Mouse (Mus musculus): ENCODE data around the gene Nrp2. TPM values are rescaled to one million over a fixed set of nuclear protein-coding genes. Genes with fewer than 3 reads are reported as not detected.

The Nrp2 gene
- polyA plus RNA-seq, 1 experiment from 2014 or later: 28.0 TPM

DNA sequence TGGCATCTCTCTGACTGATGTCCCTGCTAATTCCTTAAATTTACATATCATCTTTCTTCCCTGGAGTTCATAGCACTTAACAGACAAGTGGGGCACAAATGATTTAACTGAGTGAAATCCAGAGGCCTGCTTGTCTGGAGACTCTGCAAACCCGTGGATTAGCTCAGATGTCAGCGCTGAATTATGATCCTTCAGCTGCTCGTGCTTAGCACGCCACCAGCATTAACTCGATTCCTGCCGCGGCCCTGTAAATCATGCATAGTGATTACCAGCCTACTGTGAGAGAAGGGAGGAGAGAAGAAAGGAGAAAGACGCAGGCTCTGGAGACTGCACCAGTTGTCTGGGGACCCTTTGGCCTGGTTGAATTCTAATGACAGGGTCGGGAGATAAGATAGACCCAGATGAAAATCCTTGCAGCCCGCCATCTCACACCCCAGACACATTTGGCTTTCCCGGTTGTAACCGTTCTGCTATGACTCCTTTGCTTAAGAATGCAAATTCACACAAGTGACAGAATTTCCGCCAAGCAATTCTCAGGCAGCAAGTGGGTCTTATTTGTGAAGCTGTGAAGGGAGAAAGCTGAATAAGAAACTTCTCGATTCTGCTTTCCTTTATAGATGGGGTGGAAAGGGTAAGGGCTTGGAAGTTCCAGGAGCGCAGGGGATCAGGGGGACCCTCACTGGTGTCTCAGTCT, 77.1 kb downstream of the Nrp2 start:
- Histone ChIP-seq H3K4me1 (peaks cover 12% of the 10 kb centered on the region; the same call in 1 of the 2 replicates), H3K36me3 (no peaks in the 10 kb centered on the region; the same call in none of the 2 replicates), H3K4me2 (no peak overlapping the region), H3K27me3 (replicated peaks) (no peaks in the 10 kb centered on the region), H3K27ac (no peak overlapping the region), H3K9ac (no peak overlapping the region), H3K4me3 (replicated peaks) (no peak overlapping the region), H3K9me3 (no peaks in the 10 kb centered on the region)
- no peak for ATAC-seq (ENCODE audit: insufficient read depth, low FRiP score, low read depth)
- 30% methylated on average over 15 of the region's 15 CpGs for WGBS

GRCm38 (mm10) chr1:62782155-62782554, 79.1 kb downstream of the Nrp2 start:
- Histone ChIP-seq H3K27ac (no peak overlapping the region), H3K9ac (no peak overlapping the region), H3K4me2 (no peak overlapping the region), H3K36me3 (no peaks in the 10 kb centered on the region; the same call in 1 of the 2 replicates), H3K4me1 (peaks cover 9% of the 10 kb centered on the region; the same call in 1 of the 2 replicates), H3K9me3 (no peaks in the 10 kb centered on the region), H3K27me3 (replicated peaks) (no peaks in the 10 kb centered on the region), H3K4me3 (replicated peaks) (no peak overlapping the region)
- no peak for ATAC-seq (ENCODE audit: insufficient read depth, low FRiP score, low read depth)
- 100% methylated on average over 2 of the region's 2 CpGs for WGBS

DNA sequence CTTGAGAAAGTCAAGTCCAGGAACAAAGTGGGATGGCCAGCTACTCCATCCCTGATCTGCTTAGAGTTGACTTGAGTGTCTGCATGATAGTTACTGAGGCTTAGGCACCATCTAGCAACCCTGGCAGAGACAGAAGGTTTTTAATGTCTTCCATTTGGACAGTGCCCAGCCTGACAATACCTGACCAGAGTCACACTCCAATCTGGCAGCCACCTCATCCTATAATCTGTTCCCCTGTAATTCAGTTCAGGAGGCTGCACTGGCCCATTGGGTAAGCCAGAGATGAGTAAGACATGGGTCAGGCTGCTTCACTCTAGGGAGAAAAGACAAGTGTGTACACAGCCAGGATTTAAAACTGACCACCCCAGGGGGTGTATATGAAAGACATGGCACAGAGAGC, 79.5 kb downstream of the Nrp2 start:
- Histone ChIP-seq H3K9ac (no peak overlapping the region), H3K4me3 (replicated peaks) (no peak overlapping the region), H3K4me1 (peaks cover 5% of the 10 kb centered on the region; the same call in 1 of the 2 replicates), H3K4me2 (no peak overlapping the region), H3K27ac (no peak overlapping the region), H3K9me3 (no peaks in the 10 kb centered on the region), H3K36me3 (no peaks in the 10 kb centered on the region; the same call in 1 of the 2 replicates), H3K27me3 (replicated peaks) (no peaks in the 10 kb centered on the region)
- no peak for ATAC-seq (ENCODE audit: insufficient read depth, low FRiP score, low read depth)

- no peak overlapping the region for H3K9ac ChIP-seq
- H3K27ac ChIP-seq: no peak overlapping the region
- ATAC-seq (ENCODE audit: insufficient read depth, low FRiP score, low read depth): no peak
- H3K4me2 ChIP-seq: no peak overlapping the region
- H3K36me3 ChIP-seq: no peaks in the 10 kb centered on the region; the same call in 1 of the 2 replicates
- WGBS: 79% methylated on average over 18 of the region's 18 CpGs
- no peaks in the 10 kb centered on the region for H3K9me3 ChIP-seq
- H3K4me3 ChIP-seq (replicated peaks): no peak overlapping the region
- H3K27me3 ChIP-seq (replicated peaks): no peaks in the 10 kb centered on the region
- H3K4me1 ChIP-seq: no peaks in the 10 kb centered on the region
Measured at GRCm38 (mm10) chr1:62783354-62784083, 80.4 kb downstream of the Nrp2 start.

- no peaks in the 10 kb centered on the region; the same call in 1 of the 2 replicates for H3K36me3 ChIP-seq
- H3K4me2 ChIP-seq: no peak overlapping the region
- ATAC-seq (ENCODE audit: insufficient read depth, low FRiP score, low read depth): no peak
- WGBS: 60% methylated on average over 5 of the region's 5 CpGs
- no peak overlapping the region for H3K27ac ChIP-seq
- no peaks in the 10 kb centered on the region for H3K9me3 ChIP-seq
- H3K4me1 ChIP-seq: no peaks in the 10 kb centered on the region
- H3K9ac ChIP-seq: no peak overlapping the region
- H3K4me3 ChIP-seq (replicated peaks): no peak overlapping the region
- no peaks in the 10 kb centered on the region for H3K27me3 ChIP-seq (replicated peaks)
Measured at GRCm38 (mm10) chr1:62784084-62784392, 81.0 kb downstream of the Nrp2 start.

DNA sequence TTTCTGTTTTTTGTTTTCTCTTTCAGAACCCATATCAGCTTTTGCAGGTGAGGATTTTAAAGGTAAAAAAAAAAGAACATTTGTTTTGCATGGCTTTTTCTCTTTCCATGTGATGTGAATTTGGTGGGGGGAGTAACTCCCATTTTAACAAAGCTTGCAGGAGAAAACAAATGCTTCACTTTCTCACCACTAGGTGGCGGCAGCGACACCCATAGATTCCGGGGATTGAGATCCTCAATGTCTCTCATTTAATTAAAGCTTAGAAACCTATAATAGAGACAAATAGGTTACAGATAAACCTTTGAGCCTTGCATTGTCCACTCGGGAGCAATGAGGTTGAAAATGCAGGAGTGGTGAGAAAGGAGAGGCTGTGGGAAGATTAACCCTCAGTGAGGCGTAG, 83.2 kb downstream of the Nrp2 start:
- no peaks in the 10 kb centered on the region for H3K27me3 ChIP-seq (replicated peaks)
- ATAC-seq (ENCODE audit: insufficient read depth, low FRiP score, low read depth): no peak
- H3K36me3 ChIP-seq: no peaks in the 10 kb centered on the region; the same call in 1 of the 2 replicates
- no peaks in the 10 kb centered on the region for H3K4me1 ChIP-seq
- 24% methylated on average over 5 of the region's 5 CpGs for WGBS
- no peaks in the 10 kb centered on the region for H3K9me3 ChIP-seq
- H3K4me2 ChIP-seq: no peak overlapping the region
- no peak overlapping the region for H3K9ac ChIP-seq
- H3K27ac ChIP-seq: no peak overlapping the region
- no peak overlapping the region for H3K4me3 ChIP-seq (replicated peaks)

DNA sequence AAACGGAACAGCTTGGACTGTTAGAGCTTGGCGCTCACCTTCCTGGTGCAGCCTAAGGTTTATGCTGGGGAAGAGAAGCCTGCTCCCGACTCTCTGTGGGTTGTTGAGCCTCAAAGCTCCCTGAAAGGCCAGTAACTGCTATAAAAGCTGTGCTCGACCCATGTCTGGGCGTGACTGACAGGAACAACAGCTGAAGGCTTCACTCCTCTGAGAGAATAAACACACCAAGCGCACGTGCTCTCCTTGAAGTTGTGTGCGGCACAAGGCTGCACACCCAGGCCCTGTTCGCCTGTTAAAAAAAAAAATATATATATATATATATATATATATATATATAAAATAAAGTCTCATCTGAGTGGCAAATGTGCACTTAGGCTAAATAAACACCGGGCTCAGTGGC, 84.5 kb downstream of the Nrp2 start:
- H3K27ac ChIP-seq: no peak overlapping the region
- no peaks in the 10 kb centered on the region for H3K9me3 ChIP-seq
- 81% methylated on average over 10 of the region's 10 CpGs for WGBS
- H3K4me2 ChIP-seq: no peak overlapping the region
- no peaks in the 10 kb centered on the region; the same call in 1 of the 2 replicates for H3K36me3 ChIP-seq
- H3K27me3 ChIP-seq (replicated peaks): no peaks in the 10 kb centered on the region
- no peak overlapping the region for H3K9ac ChIP-seq
- no peak for ATAC-seq (ENCODE audit: insufficient read depth, low FRiP score, low read depth)
- H3K4me1 ChIP-seq: no peaks in the 10 kb centered on the region
- no peak overlapping the region for H3K4me3 ChIP-seq (replicated peaks)

GRCm38 (mm10) chr1:62794223-62794895, 91.3 kb downstream of the Nrp2 start:
- Histone ChIP-seq H3K9me3 (no peaks in the 10 kb centered on the region), H3K4me2 (no peak overlapping the region), H3K9ac (no peak overlapping the region), H3K4me3 (replicated peaks) (no peak overlapping the region), H3K4me1 (peaks cover 13% of the 10 kb centered on the region), H3K27ac (no peak overlapping the region; the same call in 1 of the 2 replicates), H3K36me3 (no peaks in the 10 kb centered on the region), H3K27me3 (replicated peaks) (no peaks in the 10 kb centered on the region)
- WGBS: 34% methylated on average over 19 of the region's 19 CpGs
- no peak for ATAC-seq (ENCODE audit: insufficient read depth, low FRiP score, low read depth)

GRCm38 (mm10) chr1:62794896-62795255, 91.8 kb downstream of the Nrp2 start:
- WGBS: 55% methylated on average over 2 of the region's 2 CpGs
- ATAC-seq (ENCODE audit: insufficient read depth, low FRiP score, low read depth): no peak
- Histone ChIP-seq H3K4me2 (no peak overlapping the region), H3K36me3 (no peaks in the 10 kb centered on the region), H3K9ac (no peak overlapping the region), H3K27me3 (replicated peaks) (no peaks in the 10 kb centered on the region), H3K9me3 (no peaks in the 10 kb centered on the region), H3K27ac (no peak overlapping the region), H3K4me3 (replicated peaks) (no peak overlapping the region), H3K4me1 (peaks cover 13% of the 10 kb centered on the region)

DNA sequence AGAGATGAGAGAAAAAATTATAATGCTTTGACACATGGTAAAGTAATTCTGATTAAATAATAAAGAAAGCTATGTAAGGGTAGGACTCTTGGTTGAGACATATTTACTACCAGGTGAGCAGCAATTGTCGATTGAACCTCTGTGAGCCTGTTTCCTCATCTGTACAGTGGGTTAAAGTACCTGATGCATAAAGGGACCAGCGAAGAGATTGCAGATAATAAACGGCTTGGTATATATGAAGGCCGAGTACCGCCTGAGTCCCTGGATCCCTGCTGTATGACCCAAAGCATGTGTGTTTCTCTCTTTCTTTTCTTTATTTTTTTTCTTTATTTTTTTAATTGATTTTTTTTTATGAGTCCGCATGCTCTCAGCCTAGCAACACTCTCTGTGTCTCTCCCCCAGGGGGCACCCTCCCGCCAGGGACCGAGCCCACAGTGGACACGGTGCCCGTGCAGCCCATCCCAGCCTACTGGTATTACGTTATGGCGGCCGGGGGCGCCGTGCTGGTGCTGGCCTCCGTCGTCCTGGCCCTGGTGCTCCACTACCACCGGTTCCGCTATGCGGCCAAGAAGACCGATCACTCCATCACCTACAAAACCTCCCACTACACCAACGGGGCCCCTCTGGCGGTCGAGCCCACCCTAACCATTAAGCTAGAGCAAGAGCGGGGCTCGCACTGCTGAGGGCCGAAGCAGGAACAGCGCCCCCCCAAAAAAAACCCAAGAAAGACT, 92.4 kb downstream of the Nrp2 start:
- Histone ChIP-seq H3K9ac (no peak overlapping the region), H3K27me3 (replicated peaks) (no peaks in the 10 kb centered on the region), H3K36me3 (no peaks in the 10 kb centered on the region), H3K4me3 (replicated peaks) (peak overlapping the region; percentile 28), H3K4me1 (peaks cover 13% of the 10 kb centered on the region), H3K27ac (no peak overlapping the region), H3K9me3 (no peaks in the 10 kb centered on the region), H3K4me2 (peak overlapping the region; percentile 51)
- ATAC-seq (ENCODE audit: insufficient read depth, low FRiP score, low read depth): peak; percentile 48
- WGBS: 27% methylated on average over 28 of the region's 28 CpGs

DNA sequence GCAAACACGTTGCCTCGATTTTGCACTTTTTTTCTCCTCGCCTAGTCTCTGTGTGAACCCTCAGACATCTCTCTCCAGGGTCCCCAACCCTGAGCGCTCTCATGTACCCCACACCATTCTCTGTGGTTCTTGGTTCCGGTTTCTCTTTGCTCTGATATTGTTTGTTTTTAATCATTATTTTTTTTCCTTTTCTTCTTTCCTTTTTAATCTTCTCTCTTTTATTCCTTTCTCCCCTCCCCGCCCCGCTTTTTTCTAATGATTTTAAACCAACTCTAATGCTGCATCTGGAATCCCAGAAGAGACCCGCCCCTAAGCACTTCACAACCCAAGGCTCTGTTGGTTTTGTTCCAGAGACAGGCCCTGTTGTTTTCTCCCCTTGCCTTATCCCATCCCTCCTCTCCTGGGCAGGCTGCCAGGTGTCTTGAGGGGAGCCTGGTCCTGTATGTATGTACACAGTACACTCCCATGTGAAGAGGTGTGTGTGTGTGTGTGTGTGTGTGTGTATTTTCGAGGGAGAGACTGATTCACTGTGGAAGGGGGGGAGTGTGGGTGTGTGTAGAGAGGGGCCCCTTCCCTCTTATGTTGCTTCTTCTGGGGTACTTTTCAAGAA, 93.1 kb downstream of the Nrp2 start:
- H3K27me3 ChIP-seq (replicated peaks): no peaks in the 10 kb centered on the region
- peaks cover 13% of the 10 kb centered on the region for H3K4me1 ChIP-seq
- H3K4me2 ChIP-seq: peak overlapping the region; percentile 51
- H3K27ac ChIP-seq: no peak overlapping the region
- H3K36me3 ChIP-seq: no peaks in the 10 kb centered on the region
- WGBS: 42% methylated on average over 9 of the region's 9 CpGs
- H3K4me3 ChIP-seq (replicated peaks): peak overlapping the region; percentile 28
- no peaks in the 10 kb centered on the region for H3K9me3 ChIP-seq
- peak; percentile 80 for ATAC-seq (ENCODE audit: insufficient read depth, low FRiP score, low read depth)
- H3K9ac ChIP-seq: no peak overlapping the region
